Mouse (Mus musculus) heart, embryonic 11.5 days (tissue): ENCODE measurements around the gene Naa35. TPM values are rescaled to one million over a fixed set of nuclear protein-coding genes. Genes with fewer than 3 reads are reported as not detected.
A peak's percentile ranks its signal among the peaks of the same experiment; 100 is the strongest.

ENCODE experiments used
- ATAC-seq: fragments of 200-750 bp; cut with Nextera tagmentation; replicated peaks from 2 replicates; pipeline ENCODE4 v1.8.0; 2017; ENCODE audit warnings: moderate library complexity; ENCODE audit not compliant: insufficient number of reproducible peaks, low FRiP score, low TSS enrichment
- H3K27ac ChIP-seq: fragments of 300-500 bp; sonication (generic); 2 replicates; pipeline ENCODE4 v1.5.1; 2014; ENCODE audit warnings: mild to moderate bottlenecking, low read depth, low read length
- H3K27me3 ChIP-seq: fragments of 300-500 bp; sonication (generic); 2 replicates; pipeline ENCODE4 v1.6.1; 2014; ENCODE audit warnings: mild to moderate bottlenecking, low read length, mixed read lengths; ENCODE audit not compliant: control insufficient read depth, insufficient read depth
- H3K36me3 ChIP-seq: fragments of 300-500 bp; sonication (generic); 2 replicates; pipeline ENCODE4 v1.6.1; 2014; ENCODE audit warnings: mild to moderate bottlenecking, low read length, moderate library complexity, mixed read lengths; ENCODE audit not compliant: control insufficient read depth, insufficient read depth
- H3K4me1 ChIP-seq: fragments of 300-500 bp; sonication (generic); 2 replicates; pipeline ENCODE4 v1.6.1; 2014; ENCODE audit warnings: low read length; ENCODE audit not compliant: control insufficient read depth, insufficient read depth
- H3K4me2 ChIP-seq: fragments of 300-500 bp; sonication (generic); 2 replicates; pipeline ENCODE4 v1.6.1; 2014; ENCODE audit warnings: mild to moderate bottlenecking, moderate library complexity
- H3K4me3 ChIP-seq: fragments of 300-500 bp; sonication (generic); 2 replicates; pipeline ENCODE4 v1.5.1; 2014; ENCODE audit warnings: low read depth, low read length
- H3K9ac ChIP-seq: fragments of 300-500 bp; sonication (generic); 2 replicates; pipeline ENCODE4 v1.6.1; 2014; ENCODE audit warnings: mild to moderate bottlenecking, low read depth, low read length, moderate library complexity
- H3K9me3 ChIP-seq: fragments of 300-500 bp; sonication (generic); replicated peaks from 2 replicates; pipeline ENCODE4 v1.6.1; 2016; ENCODE audit warnings: low read length; ENCODE audit not compliant: control insufficient read depth
- WGBS: fragments of 180-500 bp; shearing (Covaris S2); extraction: QIAGEN DNeasy Blood & Tissue Kit; methylation state at CpG from one replicate; pipeline ENCODE4 v1.1.7; 2014; ENCODE audit not compliant: insufficient replicate concordance; 5-methylcytosine and 5-hydroxymethylcytosine counted together
- polyA plus RNA-seq: library from polyadenylated mRNA; unstranded; fragments of >200 nt; fragmentation: Nextera tagmentation; extraction: Ambion mirVana; gene quantifications from 2 replicates; pipeline ENCODE4 v1.2.1, GENCODE M21; 2014

The Naa35 gene
- polyA plus RNA-seq, 1 experiment from 2014 or later: 67.0 TPM

DNA sequence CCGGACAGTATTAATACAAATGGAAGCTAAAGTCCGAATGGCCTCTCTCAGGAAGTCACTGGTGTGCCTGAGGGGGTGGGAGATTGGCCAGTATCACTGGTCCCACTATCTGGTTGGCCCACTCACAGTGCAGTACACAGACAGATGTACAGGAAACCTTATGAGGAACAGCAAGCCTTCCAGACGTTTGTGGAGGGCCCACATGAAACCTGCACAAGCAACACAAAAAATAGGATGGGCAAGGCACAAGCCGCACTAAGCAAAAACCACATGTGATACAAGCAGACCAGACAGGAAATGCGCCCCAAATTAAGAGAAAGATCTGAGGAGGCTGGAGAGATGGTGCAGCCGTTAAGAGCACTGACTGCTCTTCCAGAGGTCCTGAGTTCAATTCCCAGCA is 87.2 kb downstream of the Naa35 start:
- WGBS: 68% methylated on average over 6 of the region's 6 CpGs

DNA sequence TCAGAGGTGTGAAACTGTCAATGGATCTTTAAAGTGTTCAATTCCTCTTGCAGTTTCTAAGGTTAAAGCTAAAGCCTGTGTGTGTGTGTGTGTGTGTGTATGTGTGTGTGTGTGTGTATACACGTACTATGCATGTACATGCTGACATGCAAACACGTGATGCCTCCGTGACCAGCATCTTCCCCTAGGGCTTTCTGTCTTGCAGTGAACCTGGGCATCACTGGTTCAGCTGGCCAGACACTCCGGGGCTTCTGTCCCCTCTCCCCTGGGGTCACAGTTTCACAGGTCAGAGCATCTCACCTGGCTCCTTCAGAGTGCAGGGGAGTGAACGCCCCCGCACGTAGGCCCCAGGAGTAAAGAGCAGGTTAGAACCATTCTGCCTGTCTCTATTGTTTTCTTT is 88.5 kb downstream of the Naa35 start:
- Histone ChIP-seq H3K27me3 (no peaks in the 10 kb centered on the region), H3K4me3 (no peak overlapping the region), H3K4me1 (peaks cover 6% of the 10 kb centered on the region), H3K9ac (no peak overlapping the region), H3K9me3 (no peaks in the 10 kb centered on the region), H3K36me3 (no peaks in the 10 kb centered on the region; the same call in 1 of the 2 replicates), H3K4me2 (peak overlapping the region; percentile 32; the same call in 1 of the 2 replicates), H3K27ac (no peak overlapping the region)
- 72% methylated on average over 7 of the region's 7 CpGs for WGBS
- ATAC-seq: no peak

More for the DNA sequence above, 87.2 kb downstream of the Naa35 start:
- Histone ChIP-seq H3K9me3 (no peaks in the 10 kb centered on the region), H3K4me2 (no peak overlapping the region), H3K4me1 (peaks cover 8% of the 10 kb centered on the region), H3K27ac (no peak overlapping the region), H3K4me3 (no peak overlapping the region), H3K27me3 (no peaks in the 10 kb centered on the region), H3K9ac (no peak overlapping the region), H3K36me3 (no peaks in the 10 kb centered on the region; the same call in 1 of the 2 replicates)
- ATAC-seq: no peak

- peak overlapping the region; percentile 67 for H3K4me2 ChIP-seq
- WGBS: 16% methylated on average over 3 of the region's 3 CpGs
- peak overlapping the region; percentile 79 for H3K4me3 ChIP-seq
- no peak for ATAC-seq
- H3K9ac ChIP-seq: peak overlapping the region; percentile 88; the same call in 1 of the 2 replicates
- H3K36me3 ChIP-seq: no peaks in the 10 kb centered on the region; the same call in 1 of the 2 replicates
- peaks cover 4% of the 10 kb centered on the region; the same call in 1 of the 2 replicates for H3K4me1 ChIP-seq
- H3K27me3 ChIP-seq: no peaks in the 10 kb centered on the region
- H3K27ac ChIP-seq: no peak overlapping the region
- no peaks in the 10 kb centered on the region for H3K9me3 ChIP-seq
Observed at GRCm38 (mm10) chr13:59674215-59674614, 89.2 kb downstream of the Naa35 start.

GRCm38 (mm10) chr13:59674761-59675150 is 89.7 kb downstream of the Naa35 start:
- Histone ChIP-seq H3K36me3 (no peaks in the 10 kb centered on the region; the same call in 1 of the 2 replicates), H3K27ac (peak overlapping the region; percentile 75), H3K4me1 (peaks cover 4% of the 10 kb centered on the region; the same call in 1 of the 2 replicates), H3K9ac (peak overlapping the region; percentile 88), H3K27me3 (no peaks in the 10 kb centered on the region), H3K9me3 (no peaks in the 10 kb centered on the region), H3K4me3 (peak overlapping the region; percentile 79), H3K4me2 (peak overlapping the region; percentile 67)
- no peak for ATAC-seq
- 2% methylated on average over 13 of the region's 13 CpGs for WGBS

- Histone ChIP-seq H3K4me1 (peaks cover 4% of the 10 kb centered on the region; the same call in 1 of the 2 replicates), H3K4me3 (peak within 1 kb of the TSS; percentile 79), H3K27me3 (no peaks in the 10 kb centered on the region), H3K9ac (peak within 1 kb of the TSS; percentile 88), H3K4me2 (peak within 1 kb of the TSS; percentile 67), H3K36me3 (no peaks in the 10 kb centered on the region; the same call in 1 of the 2 replicates), H3K27ac (peak within 1 kb of the TSS; percentile 75), H3K9me3 (no peaks in the 10 kb centered on the region)
- ATAC-seq: peak; percentile 90
- WGBS: 1% methylated on average over 51 of the region's 61 CpGs
Observed at GRCm38 (mm10) chr13:59675151-59676011, 90.3 kb downstream of the Naa35 start, which contains the start of gene Golm1. TSS of gene Golm1 (minus strand) at chr13:59675811.

DNA sequence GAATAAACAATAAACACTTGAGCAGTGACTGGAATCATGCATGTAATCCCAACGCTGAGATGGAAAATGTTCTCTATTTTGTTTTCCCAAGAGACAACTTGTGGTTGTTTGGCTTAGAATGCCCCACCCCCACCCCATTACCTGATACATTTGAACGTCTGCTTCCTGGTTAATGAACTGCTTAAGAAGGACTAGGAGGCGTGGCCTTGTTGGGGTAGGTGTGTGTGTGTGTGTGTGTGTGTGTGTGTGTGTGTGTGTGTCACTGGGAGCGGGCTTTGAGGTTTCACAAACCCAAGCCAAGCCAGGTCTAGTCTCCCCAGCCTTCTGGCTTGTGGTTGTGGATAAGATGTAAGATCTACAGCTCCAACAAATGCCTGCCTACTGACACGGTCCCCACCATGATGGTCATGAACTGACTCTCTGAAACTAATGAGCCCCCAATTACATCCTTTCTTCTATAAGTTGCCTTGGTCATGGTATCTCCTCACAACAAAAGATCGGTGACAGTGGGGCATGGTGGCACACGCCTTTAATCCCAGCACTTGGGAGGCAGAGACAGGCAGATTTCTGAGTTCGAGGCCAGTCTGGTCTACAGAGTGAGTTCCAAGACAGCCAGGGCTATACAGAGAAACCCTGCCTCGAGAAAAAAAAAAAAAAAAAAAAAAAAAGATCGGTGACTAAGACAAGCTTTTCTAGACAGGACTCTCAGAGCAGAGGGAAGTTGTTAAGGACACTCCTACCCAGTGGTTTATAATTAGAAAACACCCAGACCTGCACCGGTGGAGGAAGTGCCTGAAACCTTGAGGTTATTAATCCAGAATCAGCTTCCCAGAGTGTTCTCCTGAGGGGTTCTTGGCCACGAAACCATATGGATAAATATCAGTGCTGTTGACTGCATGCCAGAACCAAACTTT is 91.5 kb downstream of the Naa35 start:
- Histone ChIP-seq H3K9ac (no peak overlapping the region), H3K36me3 (no peaks in the 10 kb centered on the region), H3K27ac (no peak overlapping the region), H3K27me3 (no peaks in the 10 kb centered on the region), H3K9me3 (no peaks in the 10 kb centered on the region), H3K4me2 (no peak overlapping the region), H3K4me3 (no peak overlapping the region), H3K4me1 (peaks cover 4% of the 10 kb centered on the region; the same call in 1 of the 2 replicates)
- 78% methylated on average over 11 of the region's 12 CpGs for WGBS
- no peak for ATAC-seq

DNA sequence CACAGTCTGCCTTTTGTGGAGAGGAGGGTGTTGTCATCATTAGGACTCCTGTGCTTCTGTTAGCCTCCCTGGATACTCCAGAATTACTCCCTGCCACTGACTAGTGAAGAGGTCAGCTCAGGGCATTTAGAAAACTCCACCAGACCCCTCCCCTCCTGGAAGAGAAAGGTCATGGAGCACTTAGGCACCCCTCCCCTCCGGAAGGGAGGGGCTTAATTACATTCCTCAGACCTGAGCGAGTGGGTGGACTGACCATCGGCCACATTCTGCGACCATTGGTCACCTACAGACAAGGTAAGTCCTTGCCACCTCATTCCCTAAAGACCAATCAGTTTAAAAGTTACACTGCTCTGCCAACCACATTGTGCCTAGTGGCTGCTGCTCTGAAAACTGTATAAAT is 94.2 kb downstream of the Naa35 start:
- peaks cover 4% of the 10 kb centered on the region; the same call in 1 of the 2 replicates for H3K4me1 ChIP-seq
- 0 out of 2 replicates have a peak, but pooled peaks cover 4% of the 10 kb centered on the region for H3K27me3 ChIP-seq
- H3K9ac ChIP-seq: no peak overlapping the region
- H3K36me3 ChIP-seq: no peaks in the 10 kb centered on the region
- H3K4me2 ChIP-seq: no peak overlapping the region
- H3K9me3 ChIP-seq: no peaks in the 10 kb centered on the region
- no peak for ATAC-seq
- no peak overlapping the region for H3K27ac ChIP-seq
- H3K4me3 ChIP-seq: no peak overlapping the region
- 58% methylated on average over 4 of the region's 4 CpGs for WGBS

- Histone ChIP-seq H3K4me3 (no peak overlapping the region), H3K27me3 (0 out of 2 replicates have a peak, but pooled peaks cover 4% of the 10 kb centered on the region), H3K36me3 (no peaks in the 10 kb centered on the region), H3K4me1 (peaks cover 4% of the 10 kb centered on the region; the same call in 1 of the 2 replicates), H3K9ac (no peak overlapping the region), H3K4me2 (no peak overlapping the region), H3K27ac (no peak overlapping the region), H3K9me3 (no peaks in the 10 kb centered on the region)
- no peak for ATAC-seq
- WGBS: 58% methylated on average over 4 of the region's 4 CpGs
Observed at GRCm38 (mm10) chr13:59679908-59680307, 94.8 kb downstream of the Naa35 start.
